Comparison of ENCODE assay signal across 18 mouse cellular contexts in genomic region chr19:37075690-37076089, GRCm38 (mm10).
DNase-seq lines count a peak whose midpoint lies in the region; ATAC-seq and TF ChIP-seq lines count a peak whose summit lies in the region.
"Had no signal": no experiment of that assay in that cellular context is flagged by ENCODE, and none has a peak within 500 bp of the region (broad histone marks: within the 10 kb centered on the region; RNA-seq: fewer than 3 reads in every experiment).

No protein-coding gene starts in this region.

- H3K27ac ChIP-seq in gastrocnemius, adult 2 months, result peak overlapping the region; percentile 94
- H3K27ac ChIP-seq in kidney, adult 2 months (ENCODE audit: insufficient read depth, low read depth, low read length), result peak overlapping the region; percentile 99
- no peak overlapping the region for H3K27ac ChIP-seq in kidney, embryonic 16.5 days (ENCODE audit: low read length)
- no peak overlapping the region for H3K27ac ChIP-seq in midbrain, embryonic 15.5 days
- H3K27ac ChIP-seq: embryonic facial prominence, embryonic 15.5 days; hindbrain, embryonic 10.5 days; liver, embryonic 13.5 days had no signal

- ATAC-seq in kidney, embryonic 16.5 days (ENCODE audit: low FRiP score, low TSS enrichment), result no peak
- ATAC-seq in midbrain, embryonic 15.5 days (replicated peaks), result no peak
- ATAC-seq: Patski had no signal

- no peak overlapping the region for H3K4me2 ChIP-seq in kidney, embryonic 16.5 days (replicated peaks; ENCODE audit: low read depth, low read length)
- no peak overlapping the region for H3K4me2 ChIP-seq in midbrain, embryonic 15.5 days
- H3K4me2 ChIP-seq: embryonic facial prominence, embryonic 15.5 days; liver, embryonic 13.5 days; midbrain, embryonic 11.5 days had no signal

- TF ChIP-seq CTCF in gastrocnemius, adult 2 months (IDR thresholded peaks at IDR 0.05), result no peak
- no peak for TF ChIP-seq CTCF in kidney, adult 2 months (conservative IDR thresholded peaks at IDR 0.05; ENCODE audit: insufficient read depth, insufficient read length, low read depth, low read length)

- WGBS in kidney, adult 2 months, result 52% methylated on average over 7 of the region's 7 CpGs
- 71% methylated on average over 7 of the region's 7 CpGs for WGBS in kidney, embryonic 16.5 days
- 78% methylated on average over 7 of the region's 7 CpGs for WGBS in midbrain, embryonic 15.5 days

- H3K9ac ChIP-seq in kidney, embryonic 16.5 days (replicated peaks; ENCODE audit: low read length), result no peak overlapping the region
- no peak overlapping the region for H3K9ac ChIP-seq in midbrain, embryonic 15.5 days
- H3K9ac ChIP-seq: embryonic facial prominence, embryonic 15.5 days; liver, embryonic 13.5 days had no signal

- no peaks in the 10 kb centered on the region for H3K27me3 ChIP-seq in kidney, adult 2 months (replicated peaks; ENCODE audit: control insufficient read depth, insufficient read depth, low read length)
- H3K27me3 ChIP-seq in kidney, embryonic 16.5 days (ENCODE audit: insufficient read depth, low read length), result no peaks in the 10 kb centered on the region
- no peaks in the 10 kb centered on the region for H3K27me3 ChIP-seq in midbrain, embryonic 15.5 days (replicated peaks)
- H3K27me3 ChIP-seq: embryonic facial prominence, embryonic 15.5 days; liver, embryonic 13.5 days; Patski had no signal

- H3K36me3 ChIP-seq in kidney, adult 2 months (ENCODE audit: control insufficient read depth, insufficient read depth, low read length), result no peaks in the 10 kb centered on the region; the same call in 1 of the 2 replicates
- no peaks in the 10 kb centered on the region for H3K36me3 ChIP-seq in kidney, embryonic 16.5 days (ENCODE audit: insufficient read depth, low read length)
- H3K36me3 ChIP-seq in midbrain, embryonic 15.5 days (replicated peaks), result no peaks in the 10 kb centered on the region
- H3K36me3 ChIP-seq: embryonic facial prominence, embryonic 15.5 days; hindbrain, embryonic 10.5 days; liver, embryonic 13.5 days had no signal

- DNase-seq in gastrocnemius, adult 2 months, result no peak
- no peak for DNase-seq in gastrocnemius, postnatal 25 days
- DNase-seq in kidney, adult 2 months, result peak; percentile 48
- DNase-seq in brain, adult 2 months (ENCODE audit: low read depth, low spot score), result peak; percentile 79
- DNase-seq in kidney, postnatal 36 days, result peak; percentile 31 to 36
- DNase-seq in ovary, postnatal 36 days (ENCODE audit: low spot score), result no peak
- DNase-seq: B cell, adult 2 months; cerebellum, adult 11-12 months; layer of hippocampus, adult 9-11 months; liver, embryonic 13.5 days; thymus, adult 18-20 months had no signal

- intact Hi-C loops in gastrocnemius, adult 2 months (cut with DNase I), result loop anchor here (1.0 to 5.0 kb wide), 3 partner anchors 15 to 132 kb away; partner anchors contain the start of genes Cpeb3 and March5

- peak overlapping the region; percentile 53 for H3K4me3 ChIP-seq in gastrocnemius, adult 2 months
- H3K4me3 ChIP-seq in kidney, adult 2 months (ENCODE audit: insufficient read depth, low read depth, low read length), result 0 out of 2 replicates have a peak overlapping the region, but pooled peaks have one; percentile 28
- H3K4me3 ChIP-seq in kidney, embryonic 16.5 days (ENCODE audit: low read length), result no peak overlapping the region
- H3K4me3 ChIP-seq in midbrain, embryonic 15.5 days, result no peak overlapping the region
- H3K4me3 ChIP-seq: embryonic facial prominence, embryonic 15.5 days; hindbrain, embryonic 10.5 days; liver, embryonic 13.5 days; myocyte had no signal

- peaks cover 31% of the 10 kb centered on the region; the same call in 1 of the 2 replicates for H3K4me1 ChIP-seq in kidney, adult 2 months (ENCODE audit: control insufficient read depth, insufficient read depth, low read length)
- no peaks in the 10 kb centered on the region for H3K4me1 ChIP-seq in kidney, embryonic 16.5 days (ENCODE audit: insufficient read depth, low read length)
- no peaks in the 10 kb centered on the region for H3K4me1 ChIP-seq in midbrain, embryonic 15.5 days
- H3K4me1 ChIP-seq: embryonic facial prominence, embryonic 15.5 days had no signal

- no peaks in the 10 kb centered on the region for H3K9me3 ChIP-seq in kidney, embryonic 16.5 days (ENCODE audit: low read length)
- no peaks in the 10 kb centered on the region for H3K9me3 ChIP-seq in midbrain, embryonic 15.5 days
- H3K9me3 ChIP-seq: embryonic facial prominence, embryonic 15.5 days; hindbrain, embryonic 10.5 days; liver, embryonic 13.5 days had no signal

- no peak for TF ChIP-seq POLR2A in kidney, adult 2 months (IDR thresholded peaks at IDR 0.05; ENCODE audit: low read depth, low read length)

Comparison
In these comparisons a context has a peak if more than half of its experiments do, and no peak if none do; other contexts are left out.
1. H3K27ac ChIP-seq: peak in gastrocnemius, adult 2 months (single experiment) and kidney, adult 2 months (single experiment); none in kidney, embryonic 16.5 days (single experiment) and midbrain, embryonic 15.5 days (single experiment).
2. H3K4me3 ChIP-seq: peak in gastrocnemius, adult 2 months (single experiment) and kidney, adult 2 months (single experiment); none in kidney, embryonic 16.5 days (single experiment) and midbrain, embryonic 15.5 days (single experiment).
3. DNase-seq: peak in kidney, adult 2 months (single experiment), brain, adult 2 months (single experiment) and kidney, postnatal 36 days (2 of 2); none in gastrocnemius, adult 2 months (single experiment), gastrocnemius, postnatal 25 days (single experiment) and ovary, postnatal 36 days (single experiment).